Mouse (Mus musculus) embryonic stem cell, embryonic (primary cell): ENCODE measurements around the gene Trabd.

ENCODE experiments used
- CTCF ChIA-PET, 4 experiments: fragments of 300-600 bp in 2 of 4; fragments of 350-600 bp in 2 of 4; sonication (Branson Sonifier 250); formaldehyde crosslinking; loops; one replicate each; lab custom pipeline; 2022; ENCODE audit warnings: inconsistent platforms in 2 of 4; lab: Charles Lee
- POLR2A ChIA-PET, 4 experiments: fragments of 300-600 bp in 2 of 4; fragments of 350-600 bp in 2 of 4; sonication (Branson Sonifier 250); formaldehyde crosslinking; loops; one replicate each; lab custom pipeline; 2022; ENCODE audit warnings: antibody characterized with exemption in 4 of 4, inconsistent platforms in 1 of 4; lab: Charles Lee

Gene Trabd

GRCm38 (mm10) chr15:89074613-89075477, at the start of gene Trabd:
TSS of gene Trabd (plus strand) at chr15:89075124.
- POLR2A ChIA-PET = interaction anchor here in 3 of 4 experiments (0.5 to 2.4 kb wide), 16 partner anchors 9 to 365 kb away, joined by 3 to 8 read pairs (median 3); partner anchors contain the start of genes Panx2 (in 3 of the 3), Alg12 (in 1 of the 3), Hdac10 (in 1 of the 3) and Selenoo (in 1 of the 3)
- CTCF ChIA-PET = interaction anchor here in 2 of 4 experiments (1.0 to 1.1 kb wide), 2 partner anchors 30 to 136 kb away, joined by 3 read pairs; no protein-coding TSS in a partner anchor

GRCm38 (mm10) chr15:89044381-89044780, 30.5 kb upstream of the Trabd start:
- ChIA-PET POLR2A (no interaction called here), CTCF (interaction anchor here (0.5 to 1.3 kb wide), 8 partner anchors 28 to 717 kb away, joined by 3 to 5 read pairs (median 3); no protein-coding TSS in a partner anchor)

GRCm38 (mm10) chr15:89046356-89046755, 28.6 kb upstream of the Trabd start:
- ChIA-PET POLR2A (interaction anchor here in 1 of 4 experiments (0.6 kb wide), 1 partner anchor 165 kb away, joined by 7 read pairs; the partner anchor contains the start of gene Ppp6r2), CTCF (interaction anchor here in 2 of 4 experiments (0.6 to 1.0 kb wide), 2 partner anchors 68 to 81 kb away, joined by 3 to 4 read pairs; no protein-coding TSS in a partner anchor)

GRCm38 (mm10) chr15:89054666-89055065, 20.3 kb upstream of the Trabd start:
- POLR2A ChIA-PET = no interaction called here
- CTCF ChIA-PET = interaction anchor here in 1 of 4 experiments (0.6 kb wide), 1 partner anchor 74 kb away, joined by 3 read pairs; the partner anchor contains the start of gene Hdac10

GRCm38 (mm10) chr15:89058736-89059135, 16.2 kb upstream of the Trabd start:
- ChIA-PET POLR2A (interaction anchor here in 3 of 4 experiments (0.6 to 1.8 kb wide), 18 partner anchors 9 to 419 kb away, joined by 3 to 7 read pairs (median 3); partner anchors contain the start of genes Trabd (in 1 of the 3) and Zbed4 (in 1 of the 3)), CTCF (interaction anchor here in 3 of 4 experiments (0.5 to 1.2 kb wide), 3 partner anchors 42 to 231 kb away, joined by 3 read pairs; no protein-coding TSS in a partner anchor)

- ChIA-PET POLR2A (interaction anchor here in 3 of 4 experiments (0.5 to 2.3 kb wide), 26 partner anchors 8 to 419 kb away, joined by 3 to 8 read pairs (median 3); partner anchors contain the start of genes Trabd (in 2 of the 3), Lmf2 (in 1 of the 3), Ncaph2 (in 1 of the 3) and Selenoo (in 1 of the 3)), CTCF (interaction anchor here (0.5 to 1.3 kb wide), 9 partner anchors 42 to 1628 kb away, joined by 3 to 4 read pairs (median 3); no protein-coding TSS in a partner anchor)
Measured at GRCm38 (mm10) chr15:89059161-89059931, 15.6 kb upstream of the Trabd start, which contains the start of gene Panx2. TSS of gene Panx2 (plus strand) at chr15:89059734.

GRCm38 (mm10) chr15:89060032-89060681, 14.8 kb upstream of the Trabd start:
- CTCF ChIA-PET = interaction anchor here in 2 of 4 experiments (0.6 to 1.3 kb wide), 2 partner anchors 232 to 356 kb away, joined by 3 to 4 read pairs; no protein-coding TSS in a partner anchor

GRCm38 (mm10) chr15:89060811-89061460, 14.0 kb upstream of the Trabd start:
- ChIA-PET POLR2A (interaction anchor here in 3 of 4 experiments (1.1 to 2.3 kb wide), 6 partner anchors 10 to 242 kb away, joined by 3 to 8 read pairs (median 3); partner anchors contain the start of genes Alg12 (in 1 of the 3), Creld2 (in 1 of the 3), Trabd (in 1 of the 3) and Ttll8 (in 1 of the 3)), CTCF (interaction anchor here in 3 of 4 experiments (0.6 to 1.0 kb wide), 3 partner anchors 233 to 355 kb away, joined by 3 read pairs; no protein-coding TSS in a partner anchor)

More at GRCm38 (mm10) chr15:89060032-89060681, 14.8 kb upstream of the Trabd start:
- POLR2A ChIA-PET = interaction anchor here in 3 of 4 experiments (0.5 to 2.3 kb wide), 14 partner anchors 8 to 395 kb away, joined by 3 to 8 read pairs (median 4); partner anchors contain the start of genes Trabd (in 2 of the 3), Lmf2 (in 1 of the 3), Ncaph2 (in 1 of the 3) and Ttll8 (in 1 of the 3)

GRCm38 (mm10) chr15:89061761-89062517, 13.0 kb upstream of the Trabd start:
- CTCF ChIA-PET = interaction anchor here in 1 of 4 experiments (0.8 kb wide), 1 partner anchor 234 kb away, joined by 3 read pairs; no protein-coding TSS in a partner anchor
- POLR2A ChIA-PET = interaction anchor here in 2 of 4 experiments (1.2 to 2.3 kb wide), 2 partner anchors 13 to 243 kb away, joined by 3 to 8 read pairs; partner anchors contain the start of genes Alg12 (in 1 of the 2), Creld2 (in 1 of the 2) and Trabd (in 1 of the 2)

- CTCF ChIA-PET = no interaction called here
- POLR2A ChIA-PET = no interaction called here
Measured at GRCm38 (mm10) chr15:89062518-89062910, 12.4 kb upstream of the Trabd start.

GRCm38 (mm10) chr15:89063001-89063400, 11.9 kb upstream of the Trabd start:
- POLR2A ChIA-PET = no interaction called here
- CTCF ChIA-PET = no interaction called here

GRCm38 (mm10) chr15:89063536-89063935, 11.4 kb upstream of the Trabd start:
- POLR2A ChIA-PET = no interaction called here

GRCm38 (mm10) chr15:89064891-89065290, 10.0 kb upstream of the Trabd start:
- ChIA-PET POLR2A (interaction anchor here in 1 of 4 experiments (1.5 to 1.9 kb wide), 2 partner anchors 10 to 227 kb away, joined by 4 read pairs; partner anchors contain the start of gene Trabd), CTCF (no interaction called here)

More at GRCm38 (mm10) chr15:89063536-89063935, 11.4 kb upstream of the Trabd start:
- CTCF ChIA-PET = no interaction called here

GRCm38 (mm10) chr15:89067609-89068008, 7.3 kb upstream of the Trabd start:
- CTCF ChIA-PET = interaction anchor here in 1 of 4 experiments (1.2 kb wide), 1 partner anchor 240 kb away, joined by 3 read pairs; no protein-coding TSS in a partner anchor

GRCm38 (mm10) chr15:89068226-89068625, 6.7 kb upstream of the Trabd start:
- CTCF ChIA-PET = interaction anchor here in 2 of 4 experiments (0.5 to 0.7 kb wide), 2 partner anchors 22 to 109 kb away, joined by 4 to 5 read pairs; no protein-coding TSS in a partner anchor

More at GRCm38 (mm10) chr15:89067609-89068008, 7.3 kb upstream of the Trabd start:
- POLR2A ChIA-PET = interaction anchor here in 3 of 4 experiments (0.6 to 1.7 kb wide), 8 partner anchors 8 to 822 kb away, joined by 3 to 7 read pairs (median 5); partner anchors contain the start of gene Panx2 (in 2 of the 3)

More at GRCm38 (mm10) chr15:89068226-89068625, 6.7 kb upstream of the Trabd start:
- POLR2A ChIA-PET = interaction anchor here in 3 of 4 experiments (0.6 to 1.7 kb wide), 6 partner anchors 8 to 324 kb away, joined by 3 to 6 read pairs (median 5); partner anchors contain the start of gene Panx2 (in 2 of the 3)
